Mouse (Mus musculus) liver, embryonic 14.5 days (tissue): Measurements from ENCODE around the gene Stpg2.

Experiments
- CTCF ChIP-seq: IDR thresholded peaks from 2 replicates; pipeline ENCODE4 v1.5.1; 2016; ENCODE audit warnings: antibody characterized with exemption, low read depth, control low read depth
- EP300 ChIP-seq: IDR thresholded peaks from 2 replicates; pipeline ENCODE4 v1.6.1; 2016; ENCODE audit warnings: antibody characterized with exemption, low read depth

DNA sequence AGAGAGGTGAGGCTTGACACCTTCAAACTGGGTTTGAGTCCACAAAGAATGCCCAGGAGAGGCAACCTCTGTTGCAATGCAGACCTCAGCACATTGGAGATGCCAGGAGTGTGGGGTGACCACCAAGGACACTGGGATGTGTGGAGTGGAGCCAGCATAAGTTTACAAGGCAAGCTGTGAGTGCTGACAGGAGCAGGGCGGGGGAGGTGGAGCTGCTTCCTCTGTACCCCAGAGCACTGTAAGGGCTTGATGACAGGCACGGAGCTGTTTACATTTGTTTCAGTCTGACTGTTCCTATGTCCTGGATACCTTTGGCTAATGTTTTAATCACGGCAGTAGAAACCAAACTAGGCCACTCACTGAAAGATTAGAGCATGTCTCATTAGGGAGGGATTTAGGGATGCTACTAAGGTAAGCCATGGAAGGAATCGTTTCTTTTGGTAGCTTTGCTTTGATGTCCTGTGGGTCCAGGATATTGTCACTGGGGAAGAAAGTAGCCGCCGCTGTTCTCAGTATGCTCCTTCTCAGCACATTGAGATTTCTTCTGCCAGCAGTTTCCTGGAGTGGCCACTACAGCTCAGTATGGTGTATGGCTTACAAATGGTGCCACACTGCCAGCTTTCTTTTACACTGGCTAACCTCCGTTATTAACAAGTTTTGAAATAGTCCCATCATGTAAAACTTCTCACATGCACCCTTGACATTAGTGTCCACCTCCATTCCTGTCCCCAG is 102.8 kb downstream of the Stpg2 start:
- TF ChIP-seq CTCF (no peak), EP300 (no peak)
